8 mouse cellular contexts compared by ENCODE assay signal in genomic region chr11:116333526-116334416, GRCm38 (mm10). TPM values are rescaled to one million over a fixed set of nuclear protein-coding genes. Genes with fewer than 3 reads are reported as not detected.
DNase-seq lines count a peak whose midpoint lies in the region; ATAC-seq and TF ChIP-seq lines count a peak whose summit lies in the region.

No protein-coding gene starts in this region.

- H3K4me1 ChIP-seq in neural tube, embryonic 11.5 days (ENCODE audit: control insufficient read depth, insufficient read depth, low read length), result peaks cover 57% of the 10 kb centered on the region
- peaks cover 44% of the 10 kb centered on the region for H3K4me1 ChIP-seq in hindbrain, embryonic 11.5 days (replicated peaks; ENCODE audit: control insufficient read depth, insufficient read depth, low read length)
- H3K4me1 ChIP-seq in limb, embryonic 12.5 days (replicated peaks), result peaks cover 64% of the 10 kb centered on the region
- H3K4me1 ChIP-seq in stomach, postnatal 0 days (replicated peaks; ENCODE audit: control insufficient read depth, insufficient read depth), result peaks cover 2% of the 10 kb centered on the region; the same call in 1 of the 2 replicates

- H3K36me3 ChIP-seq in neural tube, embryonic 11.5 days (ENCODE audit: control insufficient read depth, insufficient read depth, low read length), result no peaks in the 10 kb centered on the region
- H3K36me3 ChIP-seq in hindbrain, embryonic 11.5 days (ENCODE audit: control insufficient read depth, insufficient read depth, low read length), result 0 out of 2 replicates have a peak, but pooled peaks cover 2% of the 10 kb centered on the region
- H3K36me3 ChIP-seq in limb, embryonic 12.5 days, result 0 out of 2 replicates have a peak, but pooled peaks cover 5% of the 10 kb centered on the region
- no peaks in the 10 kb centered on the region for H3K36me3 ChIP-seq in stomach, postnatal 0 days (ENCODE audit: control insufficient read depth, insufficient read depth, low read length)

- H3K27me3 ChIP-seq in neural tube, embryonic 11.5 days (ENCODE audit: control insufficient read depth, insufficient read depth, low read length), result peaks cover 20% of the 10 kb centered on the region
- H3K27me3 ChIP-seq in hindbrain, embryonic 11.5 days (ENCODE audit: control insufficient read depth, insufficient read depth, low read length), result peaks cover 16% of the 10 kb centered on the region
- H3K27me3 ChIP-seq in limb, embryonic 12.5 days, result peaks cover 42% of the 10 kb centered on the region
- peaks cover 4% of the 10 kb centered on the region; the same call in 1 of the 2 replicates for H3K27me3 ChIP-seq in stomach, postnatal 0 days (ENCODE audit: control insufficient read depth, insufficient read depth, low read length)

- TF ChIP-seq EP300 in stomach, postnatal 0 days (optimal IDR thresholded peaks at IDR 0.05), result no peak

- H3K4me2 ChIP-seq in neural tube, embryonic 11.5 days (ENCODE audit: low read depth), result peak overlapping the region; percentile 82
- H3K4me2 ChIP-seq in hindbrain, embryonic 11.5 days (replicated peaks; ENCODE audit: low read depth, low read length), result peak overlapping the region; percentile 90
- H3K4me2 ChIP-seq in limb, embryonic 12.5 days, result peak overlapping the region; percentile 96
- peak overlapping the region; percentile 31 for H3K4me2 ChIP-seq in stomach, postnatal 0 days (replicated peaks; ENCODE audit: low read depth)

- no peak overlapping the region for H3K27ac ChIP-seq in neural tube, embryonic 11.5 days (ENCODE audit: low read depth, low read length)
- H3K27ac ChIP-seq in hindbrain, embryonic 11.5 days (ENCODE audit: low read depth, low read length), result no peak overlapping the region
- no peak overlapping the region for H3K27ac ChIP-seq in limb, embryonic 12.5 days
- H3K27ac ChIP-seq in stomach, postnatal 0 days (replicated peaks), result no peak overlapping the region

- peak overlapping the region; percentile 25 for H3K4me3 ChIP-seq in neural tube, embryonic 11.5 days (ENCODE audit: low read depth, low read length)
- peak overlapping the region; percentile 40 for H3K4me3 ChIP-seq in hindbrain, embryonic 11.5 days (ENCODE audit: low read depth, low read length)
- peak overlapping the region; percentile 60 for H3K4me3 ChIP-seq in limb, embryonic 12.5 days (replicated peaks)
- H3K4me3 ChIP-seq in stomach, postnatal 0 days (ENCODE audit: low read depth, low read length), result no peak overlapping the region; the same call in 1 of the 2 replicates

- no peak for ATAC-seq in neural tube, embryonic 11.5 days (ENCODE audit: insufficient read depth, low FRiP score, low TSS enrichment)
- ATAC-seq in hindbrain, embryonic 11.5 days (ENCODE audit: low FRiP score), result no peak
- ATAC-seq in limb, embryonic 12.5 days (ENCODE audit: insufficient number of reproducible peaks, insufficient read depth, low FRiP score, low TSS enrichment, low read depth), result no peak
- ATAC-seq in stomach, postnatal 0 days (ENCODE audit: low FRiP score, low TSS enrichment), result no peak

- 28% methylated on average over 30 of the region's 31 CpGs for WGBS in neural tube, embryonic 11.5 days
- 28% methylated on average over 30 of the region's 31 CpGs for WGBS in hindbrain, embryonic 11.5 days
- 21% methylated on average over 31 of the region's 31 CpGs for WGBS in limb, embryonic 12.5 days
- WGBS in stomach, postnatal 0 days, result 28% methylated on average over 29 of the region's 31 CpGs

- no peaks in the 10 kb centered on the region for H3K9me3 ChIP-seq in neural tube, embryonic 11.5 days (ENCODE audit: control insufficient read depth, low read length)
- no peaks in the 10 kb centered on the region for H3K9me3 ChIP-seq in hindbrain, embryonic 11.5 days (ENCODE audit: control insufficient read depth, low read length)
- H3K9me3 ChIP-seq in limb, embryonic 12.5 days, result no peaks in the 10 kb centered on the region
- no peaks in the 10 kb centered on the region for H3K9me3 ChIP-seq in stomach, postnatal 0 days (ENCODE audit: control insufficient read depth, low read length)

- DNase-seq in neural tube, embryonic 11.5 days (ENCODE audit: low spot score), result no peak
- DNase-seq in neural tube, embryonic 10.5 days (ENCODE audit: extremely low spot score, low spot score), result no peak
- peak; percentile 31 for DNase-seq in hindbrain, embryonic 11.5 days (ENCODE audit: low spot score)
- DNase-seq in stomach, postnatal 0 days (ENCODE audit: low spot score), result no peak
- DNase-seq in layer of hippocampus, adult 18-20 months (ENCODE audit: low spot score in 2 of 2), result no peak
- no peak for DNase-seq in adrenal gland, adult 2 months
- DNase-seq in layer of hippocampus, adult 9-11 months, result no peak

- no peak for TF ChIP-seq CTCF in stomach, postnatal 0 days (IDR thresholded peaks at IDR 0.05; ENCODE audit: low read depth)

- H3K9ac ChIP-seq in neural tube, embryonic 11.5 days (ENCODE audit: low read length), result peak overlapping the region; percentile 32
- H3K9ac ChIP-seq in hindbrain, embryonic 11.5 days (ENCODE audit: low read depth, low read length), result no peak overlapping the region; the same call in 1 of the 2 replicates
- peak overlapping the region; percentile 37; the same call in 1 of the 2 replicates for H3K9ac ChIP-seq in limb, embryonic 12.5 days (replicated peaks)
- H3K9ac ChIP-seq in stomach, postnatal 0 days (ENCODE audit: low read length), result no peak overlapping the region; the same call in 1 of the 2 replicates

RNA-seq across cellular contexts. Expression of gene Foxj1, which starts 1.4 kb away (rescaled TPM):
- 2.5 and 3.1 TPM in 2 replicates for polyA plus RNA-seq in neural tube, embryonic 11.5 days (2014; fragmentation: Nextera tagmentation; extraction: Ambion mirVana)
- 10.0 and 10.1 TPM in 2 replicates for polyA plus RNA-seq in hindbrain, embryonic 11.5 days (2014; fragmentation: Nextera tagmentation; extraction: Ambion mirVana)
- 0.18 TPM in 2 replicates for polyA plus RNA-seq in limb, embryonic 12.5 days (2016; fragmentation: Nextera tagmentation; extraction: Ambion mirVana)
- polyA plus RNA-seq in stomach, postnatal 0 days (2015; fragmentation: Nextera tagmentation; extraction: Ambion mirVana), result 0.19 and 0.40 TPM in 2 replicates
- 1 to 10 TPM; 6.2 to 7.5 TPM for total RNA-seq in layer of hippocampus, adult 18-20 months (2021)
- under 1 TPM in 1 of 2 experiments, not detected in 1; 0.14 TPM for total RNA-seq in adrenal gland, adult 2 months (2021)
- 0.19 and 0.26 TPM in 2 replicates for polyA plus RNA-seq in adrenal gland, adult 2 months (2012; rRNA removed)

RNA-seq across cellular contexts. Expression of gene Exoc7, which starts 26.7 kb away (rescaled TPM):
- 74.3 and 75.5 TPM in 2 replicates for polyA plus RNA-seq in neural tube, embryonic 11.5 days (2014; fragmentation: Nextera tagmentation; extraction: Ambion mirVana)
- polyA plus RNA-seq in hindbrain, embryonic 11.5 days (2014; fragmentation: Nextera tagmentation; extraction: Ambion mirVana), result 66.2 and 68.3 TPM in 2 replicates
- 77.6 and 82.8 TPM in 2 replicates for polyA plus RNA-seq in limb, embryonic 12.5 days (2016; fragmentation: Nextera tagmentation; extraction: Ambion mirVana)
- 42.3 and 43.9 TPM in 2 replicates for polyA plus RNA-seq in stomach, postnatal 0 days (2015; fragmentation: Nextera tagmentation; extraction: Ambion mirVana)
- total RNA-seq in layer of hippocampus, adult 18-20 months (2021), result 10 to 100 TPM; 69.4 to 85.5 TPM
- total RNA-seq in adrenal gland, adult 2 months (2021), result 10 to 100 TPM; 64.9 to 67.6 TPM
- polyA plus RNA-seq in adrenal gland, adult 2 months (2012; rRNA removed), result 21.8 and 26.7 TPM in 2 replicates

RNA-seq across cellular contexts. Expression of gene Galr2, which starts 53.0 kb away (rescaled TPM):
- 0.49 and 0.70 TPM in 2 replicates for polyA plus RNA-seq in neural tube, embryonic 11.5 days (2014; fragmentation: Nextera tagmentation; extraction: Ambion mirVana)
- 0.42 and 0.54 TPM in 2 replicates for polyA plus RNA-seq in hindbrain, embryonic 11.5 days (2014; fragmentation: Nextera tagmentation; extraction: Ambion mirVana)
- 0.20 TPM in 1 of 2 replicates, not detected in the other for polyA plus RNA-seq in limb, embryonic 12.5 days (2016; fragmentation: Nextera tagmentation; extraction: Ambion mirVana)
- polyA plus RNA-seq in stomach, postnatal 0 days (2015; fragmentation: Nextera tagmentation; extraction: Ambion mirVana), result 0.68 and 0.76 TPM in 2 replicates
- total RNA-seq in layer of hippocampus, adult 18-20 months (2021), result not detected
- total RNA-seq in adrenal gland, adult 2 months (2021), result under 1 TPM in 1 of 2 experiments, not detected in 1; 0.24 TPM
- 0.90 and 1.1 TPM in 2 replicates for polyA plus RNA-seq in adrenal gland, adult 2 months (2012; rRNA removed)

RNA-seq across cellular contexts. Expression of gene Srp68, which starts 59.8 kb away (rescaled TPM):
- polyA plus RNA-seq in neural tube, embryonic 11.5 days (2014; fragmentation: Nextera tagmentation; extraction: Ambion mirVana), result 83.5 and 87.4 TPM in 2 replicates
- polyA plus RNA-seq in hindbrain, embryonic 11.5 days (2014; fragmentation: Nextera tagmentation; extraction: Ambion mirVana), result 72.4 and 74.0 TPM in 2 replicates
- 110 and 112 TPM in 2 replicates for polyA plus RNA-seq in limb, embryonic 12.5 days (2016; fragmentation: Nextera tagmentation; extraction: Ambion mirVana)
- polyA plus RNA-seq in stomach, postnatal 0 days (2015; fragmentation: Nextera tagmentation; extraction: Ambion mirVana), result 52.6 and 53.0 TPM in 2 replicates
- total RNA-seq in layer of hippocampus, adult 18-20 months (2021), result 10 to 100 TPM; 69.4 to 71.3 TPM
- 10 to 100 TPM; 70.0 to 77.0 TPM for total RNA-seq in adrenal gland, adult 2 months (2021)
- polyA plus RNA-seq in adrenal gland, adult 2 months (2012; rRNA removed), result 21.4 and 27.6 TPM in 2 replicates

Comparison
In these comparisons a context has a peak if more than half of its experiments do, and no peak if none do; other contexts are left out.
1. H3K4me2 ChIP-seq: peak in every context shown above with its lines; median percentile 96 in limb, embryonic 12.5 days; 90 in hindbrain, embryonic 11.5 days; 82 in neural tube, embryonic 11.5 days; 31 in stomach, postnatal 0 days.
2. H3K9ac ChIP-seq: peak in neural tube, embryonic 11.5 days (single experiment) and limb, embryonic 12.5 days (single experiment); none in hindbrain, embryonic 11.5 days (single experiment) and stomach, postnatal 0 days (single experiment).